Mouse (Mus musculus): ENCODE results near the gene Rhd. TPM values are rescaled to one million over a fixed set of nuclear protein-coding genes. Genes with fewer than 3 reads are reported as not detected.

The Rhd gene
- polyA plus RNA-seq, 1 experiment from 2014 or later: 11.2 TPM

GRCm38 (mm10) chr4:134862996-134863395 lies 1.3 kb upstream of the Rhd start:
- H3K4me1 ChIP-seq: peaks cover 5% of the 10 kb centered on the region; the same call in 1 of the 2 replicates
- H3K27me3 ChIP-seq (replicated peaks; ENCODE audit: low read depth, poor library complexity, severe bottlenecking): peaks cover 10% of the 10 kb centered on the region
- no peak for DNase-seq (ENCODE audit: low spot score)
- no peaks in the 10 kb centered on the region for H3K9me3 ChIP-seq
- H3K36me3 ChIP-seq (replicated peaks): no peaks in the 10 kb centered on the region
- no peak overlapping the region for H3K27ac ChIP-seq (replicated peaks)
- WGBS: 87% methylated on average over 7 of the region's 7 CpGs
- no peak overlapping the region for H3K4me3 ChIP-seq

DNA sequence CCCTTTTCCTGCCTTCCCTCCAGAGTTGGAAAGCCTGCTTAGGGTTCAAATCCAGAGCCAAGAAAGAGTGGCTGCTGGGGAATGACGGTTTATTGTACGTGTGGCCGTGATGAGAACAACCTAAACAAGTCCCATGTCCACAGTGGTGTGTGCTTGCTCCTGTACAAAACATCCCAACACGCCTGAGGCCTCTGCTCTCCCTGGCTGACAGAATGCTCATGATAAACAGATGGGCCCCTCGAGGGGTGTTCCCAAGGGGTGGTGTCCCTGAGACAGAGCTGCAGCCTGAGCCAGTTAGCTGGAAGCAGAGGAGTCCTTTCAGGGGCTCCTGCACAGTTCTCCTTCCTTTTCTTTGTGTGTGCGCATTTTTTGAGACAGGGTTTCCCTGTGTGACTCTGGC lies 1.0 kb downstream of the Rhd start:
- WGBS: 74% methylated on average over 6 of the region's 6 CpGs
- no peak for DNase-seq (ENCODE audit: low spot score)
- H3K27ac ChIP-seq (replicated peaks): no peak overlapping the region
- peaks cover 33% of the 10 kb centered on the region for H3K27me3 ChIP-seq (replicated peaks; ENCODE audit: low read depth, poor library complexity, severe bottlenecking)
- H3K9me3 ChIP-seq: no peaks in the 10 kb centered on the region
- no peak overlapping the region for H3K4me3 ChIP-seq
- peaks cover 24% of the 10 kb centered on the region for H3K4me1 ChIP-seq
- H3K36me3 ChIP-seq (replicated peaks): no peaks in the 10 kb centered on the region

DNA sequence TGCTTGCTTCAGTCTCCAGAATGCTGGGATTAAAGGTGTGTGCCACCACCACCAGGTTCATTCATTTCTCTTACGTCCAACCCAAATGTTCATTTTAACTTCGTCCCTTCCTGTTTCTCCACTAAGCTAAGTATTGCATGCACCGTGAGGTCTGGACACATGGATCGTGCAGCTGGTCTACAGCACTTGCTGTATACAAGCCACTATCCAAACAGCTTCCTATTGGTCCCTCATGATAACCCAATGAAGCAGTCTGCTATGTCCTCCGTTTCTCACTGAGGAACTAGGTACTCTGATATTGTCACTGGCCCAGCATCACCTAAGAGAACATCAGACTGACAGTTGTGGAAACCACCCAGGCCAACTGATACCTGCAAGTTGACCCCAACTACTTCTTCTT lies 1.5 kb downstream of the Rhd start:
- peaks cover 38% of the 10 kb centered on the region for H3K27me3 ChIP-seq (replicated peaks; ENCODE audit: low read depth, poor library complexity, severe bottlenecking)
- H3K36me3 ChIP-seq (replicated peaks): no peaks in the 10 kb centered on the region
- DNase-seq (ENCODE audit: low spot score): no peak
- no peak overlapping the region for H3K4me3 ChIP-seq
- peaks cover 27% of the 10 kb centered on the region for H3K4me1 ChIP-seq
- H3K27ac ChIP-seq (replicated peaks): no peak overlapping the region
- 90% methylated on average over 5 of the region's 5 CpGs for WGBS
- no peaks in the 10 kb centered on the region for H3K9me3 ChIP-seq

GRCm38 (mm10) chr4:134867213-134867612 lies 2.9 kb downstream of the Rhd start:
- no peak for DNase-seq (ENCODE audit: low spot score)
- H3K36me3 ChIP-seq (replicated peaks): no peaks in the 10 kb centered on the region
- no peak overlapping the region for H3K4me3 ChIP-seq
- H3K4me1 ChIP-seq: peaks cover 35% of the 10 kb centered on the region
- H3K9me3 ChIP-seq: no peaks in the 10 kb centered on the region
- H3K27ac ChIP-seq (replicated peaks): no peak overlapping the region
- 95% methylated on average over 8 of the region's 8 CpGs for WGBS
- peaks cover 41% of the 10 kb centered on the region for H3K27me3 ChIP-seq (replicated peaks; ENCODE audit: low read depth, poor library complexity, severe bottlenecking)

DNA sequence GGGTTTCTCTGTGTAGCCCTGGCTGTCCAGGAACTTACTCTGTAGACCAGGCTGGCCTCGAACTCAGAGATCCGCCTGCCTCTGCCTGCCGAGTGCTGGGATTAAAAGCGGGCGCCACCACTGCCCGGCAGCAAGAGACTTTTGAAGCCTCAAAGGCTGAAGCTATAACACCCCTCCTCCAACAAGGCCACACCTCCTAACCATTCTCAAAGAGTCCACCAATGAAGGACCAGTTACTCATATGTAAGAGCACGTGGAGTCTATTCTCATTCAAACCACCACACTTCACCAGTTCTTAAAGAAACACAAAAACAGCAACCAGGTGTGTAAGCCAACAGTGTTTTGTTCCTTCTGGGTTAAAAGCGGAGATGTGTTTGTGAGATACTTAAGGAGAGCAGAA lies 3.3 kb downstream of the Rhd start:
- WGBS: 88% methylated on average over 8 of the region's 8 CpGs
- Histone ChIP-seq H3K9me3 (no peaks in the 10 kb centered on the region), H3K4me1 (peaks cover 37% of the 10 kb centered on the region), H3K27me3 (replicated peaks; ENCODE audit: low read depth, poor library complexity, severe bottlenecking) (peaks cover 41% of the 10 kb centered on the region), H3K27ac (replicated peaks) (no peak overlapping the region), H3K4me3 (no peak overlapping the region), H3K36me3 (replicated peaks) (no peaks in the 10 kb centered on the region)
- no peak for DNase-seq (ENCODE audit: low spot score)

DNA sequence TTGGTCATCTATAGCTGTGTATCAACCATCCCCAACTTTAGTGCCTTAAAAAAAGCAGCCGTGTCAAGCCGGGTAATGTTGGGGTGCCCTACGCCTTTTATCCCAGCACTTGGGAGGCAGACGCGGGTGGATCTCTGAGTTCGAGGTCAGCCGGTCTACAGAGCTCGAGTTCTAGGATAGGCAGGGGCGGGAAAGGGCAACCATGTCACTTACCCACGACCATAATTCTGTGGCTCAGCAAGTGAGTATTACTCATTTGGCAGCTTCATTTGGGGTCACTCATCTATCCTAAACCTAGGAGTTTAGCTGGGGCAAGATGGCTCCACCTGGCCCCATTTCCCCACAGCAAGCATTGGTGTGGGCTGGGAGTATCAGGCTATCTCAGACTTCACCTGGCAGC lies 3.7 kb downstream of the Rhd start:
- Histone ChIP-seq H3K4me3 (0 out of 2 replicates have a peak overlapping the region, but pooled peaks have one; percentile 3), H3K36me3 (replicated peaks) (no peaks in the 10 kb centered on the region), H3K27ac (replicated peaks) (peak overlapping the region; percentile 10), H3K27me3 (replicated peaks; ENCODE audit: low read depth, poor library complexity, severe bottlenecking) (peaks cover 41% of the 10 kb centered on the region), H3K4me1 (peaks cover 37% of the 10 kb centered on the region), H3K9me3 (no peaks in the 10 kb centered on the region)
- 84% methylated on average over 10 of the region's 10 CpGs for WGBS
- DNase-seq (ENCODE audit: low spot score): no peak

DNA sequence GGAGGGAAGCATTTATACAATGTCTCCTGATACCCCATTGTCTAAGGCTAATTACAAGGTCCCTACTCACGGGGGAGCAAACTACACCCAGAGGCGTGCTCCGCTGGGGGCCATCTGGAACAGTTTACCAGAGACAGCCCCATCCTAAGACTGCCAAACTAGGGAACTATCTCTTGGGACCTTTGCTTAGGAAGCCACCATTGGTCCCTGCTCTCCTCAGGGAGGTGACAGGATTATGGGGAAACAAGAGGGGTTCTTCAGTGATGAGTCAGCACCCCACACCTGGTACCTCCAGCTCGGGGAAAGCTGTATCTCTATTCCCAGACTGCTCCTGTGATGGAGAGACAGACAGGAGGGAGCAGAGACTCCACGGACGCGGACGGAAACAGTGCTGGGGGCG lies 4.2 kb downstream of the Rhd start:
- 19% methylated on average over 9 of the region's 9 CpGs for WGBS
- Histone ChIP-seq H3K27me3 (replicated peaks; ENCODE audit: low read depth, poor library complexity, severe bottlenecking) (peaks cover 41% of the 10 kb centered on the region), H3K36me3 (replicated peaks) (no peaks in the 10 kb centered on the region), H3K4me3 (0 out of 2 replicates have a peak overlapping the region, but pooled peaks have one; percentile 3), H3K9me3 (no peaks in the 10 kb centered on the region), H3K4me1 (peaks cover 37% of the 10 kb centered on the region), H3K27ac (replicated peaks) (peak overlapping the region; percentile 10)
- no peak for DNase-seq (ENCODE audit: low spot score)

- Histone ChIP-seq H3K4me1 (peaks cover 37% of the 10 kb centered on the region), H3K27ac (replicated peaks) (peak overlapping the region; percentile 36; the same call in 1 of the 2 replicates), H3K4me3 (peak overlapping the region; percentile 43), H3K27me3 (replicated peaks; ENCODE audit: low read depth, poor library complexity, severe bottlenecking) (peaks cover 41% of the 10 kb centered on the region), H3K36me3 (replicated peaks) (no peaks in the 10 kb centered on the region), H3K9me3 (no peaks in the 10 kb centered on the region)
- peak; percentile 38 for DNase-seq (ENCODE audit: low spot score)
- 8% methylated on average over 16 of the region's 16 CpGs for WGBS
Observed at GRCm38 (mm10) chr4:134869068-134869730, 4.9 kb downstream of the Rhd start.

GRCm38 (mm10) chr4:134869815-134870375 lies 5.6 kb downstream of the Rhd start:
- Histone ChIP-seq H3K4me3 (peak overlapping the region; percentile 43), H3K36me3 (replicated peaks) (no peaks in the 10 kb centered on the region), H3K9me3 (no peaks in the 10 kb centered on the region), H3K4me1 (peaks cover 37% of the 10 kb centered on the region), H3K27me3 (replicated peaks; ENCODE audit: low read depth, poor library complexity, severe bottlenecking) (peaks cover 41% of the 10 kb centered on the region), H3K27ac (replicated peaks) (peak overlapping the region; percentile 36; the same call in 1 of the 2 replicates)
- WGBS: 37% methylated on average over 7 of the region's 7 CpGs
- no peak for DNase-seq (ENCODE audit: low spot score)

DNA sequence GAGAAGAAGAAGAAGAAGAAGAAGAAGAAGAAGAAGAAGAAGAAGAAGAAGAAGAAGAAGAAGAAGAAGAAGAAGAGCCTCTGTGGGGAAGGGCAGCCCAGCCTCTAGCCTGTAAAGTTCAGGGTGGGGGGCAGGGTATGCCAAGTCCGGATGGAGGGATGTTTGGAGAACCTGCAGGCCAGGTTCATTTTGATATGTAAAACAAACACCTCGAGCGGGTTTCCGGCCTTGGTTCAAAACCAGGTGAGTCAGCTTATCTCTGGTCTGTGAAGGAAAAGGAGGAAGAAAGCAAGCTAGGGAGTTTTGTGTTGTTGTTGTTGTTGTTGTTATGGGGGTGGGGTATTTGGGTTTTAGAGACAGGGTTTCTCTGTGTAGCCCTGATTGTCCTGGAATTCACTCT lies 7.1 kb downstream of the Rhd start:
- Histone ChIP-seq H3K27ac (replicated peaks) (no peak overlapping the region), H3K36me3 (replicated peaks) (no peaks in the 10 kb centered on the region), H3K27me3 (replicated peaks; ENCODE audit: low read depth, poor library complexity, severe bottlenecking) (peaks cover 41% of the 10 kb centered on the region), H3K4me3 (no peak overlapping the region), H3K4me1 (peaks cover 37% of the 10 kb centered on the region), H3K9me3 (no peaks in the 10 kb centered on the region)
- WGBS: 40% methylated on average over 4 of the region's 4 CpGs
- no peak for DNase-seq (ENCODE audit: low spot score)

DNA sequence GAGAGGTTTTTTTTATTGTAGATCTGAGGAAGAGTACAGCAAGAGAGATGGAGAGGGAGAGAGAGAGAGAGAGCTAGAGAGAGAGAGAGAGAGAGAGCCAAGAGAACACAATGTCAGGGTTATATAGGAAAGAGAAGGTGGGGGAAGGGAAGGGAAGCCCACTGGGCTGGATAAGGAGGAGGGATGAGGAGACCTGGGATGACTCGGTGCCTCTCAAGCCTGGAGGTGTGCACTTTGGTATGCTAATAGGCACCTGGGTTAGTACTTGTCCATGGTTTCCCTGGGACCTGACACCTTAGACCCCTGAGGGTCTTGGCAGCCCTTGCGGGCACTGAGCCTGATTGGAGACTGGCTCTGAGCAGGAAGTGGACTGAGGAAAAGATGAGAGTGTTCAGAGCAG lies 7.6 kb downstream of the Rhd start:
- H3K4me3 ChIP-seq: no peak overlapping the region
- H3K9me3 ChIP-seq: no peaks in the 10 kb centered on the region
- H3K27ac ChIP-seq (replicated peaks): no peak overlapping the region
- H3K27me3 ChIP-seq (replicated peaks; ENCODE audit: low read depth, poor library complexity, severe bottlenecking): peaks cover 41% of the 10 kb centered on the region
- 38% methylated on average over 2 of the region's 2 CpGs for WGBS
- no peak for DNase-seq (ENCODE audit: low spot score)
- no peaks in the 10 kb centered on the region for H3K36me3 ChIP-seq (replicated peaks)
- peaks cover 37% of the 10 kb centered on the region for H3K4me1 ChIP-seq

GRCm38 (mm10) chr4:134876171-134876570 lies 11.8 kb downstream of the Rhd start:
- H3K27me3 ChIP-seq (replicated peaks; ENCODE audit: low read depth, poor library complexity, severe bottlenecking): no peaks in the 10 kb centered on the region
- WGBS: 76% methylated on average over 9 of the region's 9 CpGs

GRCm38 (mm10) chr4:134879410-134879981 lies 15.2 kb downstream of the Rhd start:
- Histone ChIP-seq H3K36me3 (replicated peaks) (no peaks in the 10 kb centered on the region), H3K27ac (replicated peaks) (no peak overlapping the region), H3K4me3 (peak overlapping the region; percentile 52), H3K9me3 (no peaks in the 10 kb centered on the region), H3K27me3 (replicated peaks; ENCODE audit: low read depth, poor library complexity, severe bottlenecking) (no peaks in the 10 kb centered on the region), H3K4me1 (peaks cover 12% of the 10 kb centered on the region)
- 2% methylated on average over 17 of the region's 17 CpGs for WGBS
- peak; percentile 79 for DNase-seq (ENCODE audit: low spot score)

More at GRCm38 (mm10) chr4:134876171-134876570, 11.8 kb downstream of the Rhd start:
- DNase-seq (ENCODE audit: low spot score): no peak
- no peak overlapping the region for H3K27ac ChIP-seq (replicated peaks)
- peaks cover 22% of the 10 kb centered on the region for H3K4me1 ChIP-seq
- no peaks in the 10 kb centered on the region for H3K9me3 ChIP-seq
- no peaks in the 10 kb centered on the region for H3K36me3 ChIP-seq (replicated peaks)
- H3K4me3 ChIP-seq: no peak overlapping the region
